Mouse (Mus musculus): Measurements from ENCODE around the gene Pxmp4. TPM values are rescaled to one million over a fixed set of nuclear protein-coding genes. Genes with fewer than 3 reads are reported as not detected.

The Pxmp4 gene
- polyA plus RNA-seq, 1 experiment from 2014 or later: 21.4 TPM

DNA sequence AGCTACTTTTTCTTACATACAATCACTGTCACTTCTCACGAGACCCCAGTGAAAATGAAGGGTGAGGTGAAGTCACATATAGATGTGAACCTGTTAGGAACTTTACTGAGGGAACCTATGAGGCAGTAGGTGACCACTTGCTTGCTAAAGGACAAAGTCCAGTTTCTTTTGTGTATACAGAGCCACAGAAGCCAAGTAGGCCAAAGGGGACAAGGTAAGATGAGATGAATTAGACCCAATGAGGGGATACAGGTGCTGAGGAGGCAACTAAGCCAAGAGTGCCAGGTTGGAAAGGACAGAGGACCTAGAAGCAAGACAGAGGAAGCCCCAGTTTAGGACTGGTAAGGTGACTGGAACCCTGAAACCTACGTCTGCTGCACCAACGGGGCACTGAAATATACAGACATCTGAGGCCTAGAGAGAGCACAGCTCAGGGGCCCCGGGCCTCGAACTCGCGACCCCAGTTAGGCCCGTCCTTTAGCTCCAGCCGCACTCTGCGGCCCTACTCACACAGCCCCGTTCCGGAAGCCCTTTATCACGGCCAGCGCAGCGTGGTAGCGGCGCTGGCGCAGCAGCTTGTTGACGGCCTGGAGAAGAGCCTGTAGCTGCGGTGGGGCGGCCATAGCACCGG, 386 bp downstream of the Pxmp4 start:
- Histone ChIP-seq H3K9me3 (replicated peaks; ENCODE audit: control insufficient read depth, low read length) (no peaks in the 10 kb centered on the region), H3K36me3 (ENCODE audit: control insufficient read depth, insufficient read depth, low read length) (no peaks in the 10 kb centered on the region), H3K9ac (ENCODE audit: low read depth, low read length) (peak overlapping the region; percentile 91), H3K27me3 (ENCODE audit: control insufficient read depth, insufficient read depth, low read length) (no peaks in the 10 kb centered on the region), H3K4me2 (peak overlapping the region; percentile 66), H3K27ac (ENCODE audit: low read depth, low read length) (peak overlapping the region; percentile 65), H3K4me3 (ENCODE audit: low read depth, low read length) (peak overlapping the region; percentile 81), H3K4me1 (ENCODE audit: control insufficient read depth, insufficient read depth, low read length) (no peaks in the 10 kb centered on the region)
- WGBS (ENCODE audit: insufficient replicate concordance): 18% methylated on average over 22 of the region's 22 CpGs
- no peak; the same call in 1 of the 2 replicates for ATAC-seq (replicated peaks; ENCODE audit: insufficient number of reproducible peaks, low FRiP score, low TSS enrichment)

GRCm38 (mm10) chr2:154601324-154601723, 2.2 kb downstream of the Pxmp4 start:
- Histone ChIP-seq H3K4me1 (ENCODE audit: control insufficient read depth, insufficient read depth, low read length) (no peaks in the 10 kb centered on the region), H3K9me3 (replicated peaks; ENCODE audit: control insufficient read depth, low read length) (no peaks in the 10 kb centered on the region), H3K4me3 (ENCODE audit: low read depth, low read length) (no peak overlapping the region), H3K27ac (ENCODE audit: low read depth, low read length) (no peak overlapping the region), H3K9ac (ENCODE audit: low read depth, low read length) (no peak overlapping the region), H3K27me3 (ENCODE audit: control insufficient read depth, insufficient read depth, low read length) (no peaks in the 10 kb centered on the region), H3K36me3 (ENCODE audit: control insufficient read depth, insufficient read depth, low read length) (no peaks in the 10 kb centered on the region), H3K4me2 (no peak overlapping the region)
- WGBS (ENCODE audit: insufficient replicate concordance): 78% methylated on average over 3 of the region's 3 CpGs
- no peak for ATAC-seq (replicated peaks; ENCODE audit: insufficient number of reproducible peaks, low FRiP score, low TSS enrichment)

GRCm38 (mm10) chr2:154600586-154600985, 2.9 kb downstream of the Pxmp4 start:
- Histone ChIP-seq H3K9ac (ENCODE audit: low read depth, low read length) (no peak overlapping the region), H3K9me3 (replicated peaks; ENCODE audit: control insufficient read depth, low read length) (no peaks in the 10 kb centered on the region), H3K4me3 (ENCODE audit: low read depth, low read length) (no peak overlapping the region), H3K27me3 (ENCODE audit: control insufficient read depth, insufficient read depth, low read length) (no peaks in the 10 kb centered on the region), H3K4me2 (no peak overlapping the region), H3K4me1 (ENCODE audit: control insufficient read depth, insufficient read depth, low read length) (no peaks in the 10 kb centered on the region), H3K27ac (ENCODE audit: low read depth, low read length) (no peak overlapping the region), H3K36me3 (ENCODE audit: control insufficient read depth, insufficient read depth, low read length) (no peaks in the 10 kb centered on the region)
- no peak for ATAC-seq (replicated peaks; ENCODE audit: insufficient number of reproducible peaks, low FRiP score, low TSS enrichment)
- WGBS (ENCODE audit: insufficient replicate concordance): 67% methylated on average over 6 of the region's 6 CpGs

DNA sequence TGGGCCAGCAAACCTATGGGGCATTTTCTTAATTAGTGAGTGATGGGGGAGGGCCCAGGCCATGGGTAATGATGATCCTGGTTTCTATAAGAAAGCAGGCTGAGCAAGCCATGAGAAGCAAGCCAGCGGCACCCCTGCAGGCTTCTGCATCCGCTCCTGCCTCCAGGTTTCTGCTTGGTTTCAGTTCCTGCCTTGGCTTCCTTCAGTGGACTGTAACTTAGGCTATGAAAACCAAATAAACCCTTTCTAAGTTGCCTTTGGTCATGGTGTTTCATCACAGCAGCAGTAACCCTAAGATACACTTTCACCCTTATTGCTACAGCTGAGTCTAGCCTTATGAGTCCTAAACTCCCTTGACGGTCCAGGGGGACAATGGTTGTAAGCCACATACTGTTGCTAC, 6.1 kb downstream of the Pxmp4 start:
- no peak overlapping the region for H3K27ac ChIP-seq (ENCODE audit: low read depth, low read length)
- H3K4me2 ChIP-seq: no peak overlapping the region
- H3K27me3 ChIP-seq (ENCODE audit: control insufficient read depth, insufficient read depth, low read length): no peaks in the 10 kb centered on the region
- no peaks in the 10 kb centered on the region for H3K36me3 ChIP-seq (ENCODE audit: control insufficient read depth, insufficient read depth, low read length)
- H3K9ac ChIP-seq (ENCODE audit: low read depth, low read length): no peak overlapping the region
- no peak overlapping the region for H3K4me3 ChIP-seq (ENCODE audit: low read depth, low read length)
- H3K9me3 ChIP-seq (replicated peaks; ENCODE audit: control insufficient read depth, low read length): 0 out of 2 replicates have a peak, but pooled peaks cover 3% of the 10 kb centered on the region
- H3K4me1 ChIP-seq (ENCODE audit: control insufficient read depth, insufficient read depth, low read length): no peaks in the 10 kb centered on the region
- 82% methylated on average over 3 of the region's 3 CpGs for WGBS (ENCODE audit: insufficient replicate concordance)
- no peak for ATAC-seq (replicated peaks; ENCODE audit: insufficient number of reproducible peaks, low FRiP score, low TSS enrichment)

GRCm38 (mm10) chr2:154595775-154596174, 7.7 kb downstream of the Pxmp4 start:
- no peak overlapping the region for H3K4me2 ChIP-seq
- 74% methylated on average over 5 of the region's 5 CpGs for WGBS (ENCODE audit: insufficient replicate concordance)
- no peaks in the 10 kb centered on the region for H3K4me1 ChIP-seq (ENCODE audit: control insufficient read depth, insufficient read depth, low read length)
- no peaks in the 10 kb centered on the region for H3K36me3 ChIP-seq (ENCODE audit: control insufficient read depth, insufficient read depth, low read length)
- no peak for ATAC-seq (replicated peaks; ENCODE audit: insufficient number of reproducible peaks, low FRiP score, low TSS enrichment)
- no peak overlapping the region for H3K4me3 ChIP-seq (ENCODE audit: low read depth, low read length)
- no peak overlapping the region for H3K9ac ChIP-seq (ENCODE audit: low read depth, low read length)
- H3K27ac ChIP-seq (ENCODE audit: low read depth, low read length): no peak overlapping the region
- 0 out of 2 replicates have a peak, but pooled peaks cover 3% of the 10 kb centered on the region for H3K9me3 ChIP-seq (replicated peaks; ENCODE audit: control insufficient read depth, low read length)
- H3K27me3 ChIP-seq (ENCODE audit: control insufficient read depth, insufficient read depth, low read length): no peaks in the 10 kb centered on the region

DNA sequence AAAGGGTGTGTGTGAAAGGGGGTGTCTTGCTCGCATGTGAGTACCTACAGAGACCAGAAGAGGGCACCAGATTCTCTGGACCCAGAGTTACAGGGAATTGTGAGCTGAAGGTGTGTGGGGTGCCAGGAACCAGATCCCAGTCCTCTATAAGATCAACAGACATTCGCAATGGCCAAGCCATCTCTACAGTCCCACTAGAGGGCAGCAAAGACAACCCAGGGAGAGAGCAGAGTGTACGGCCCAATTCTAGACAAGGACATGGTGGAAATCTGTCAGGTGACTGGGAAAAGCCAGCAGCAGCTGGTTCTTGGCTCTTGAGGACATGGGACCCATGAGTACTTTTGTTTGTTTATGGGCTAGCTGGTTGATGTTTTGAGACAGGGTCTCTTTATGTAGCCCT, 10.5 kb downstream of the Pxmp4 start:
- Histone ChIP-seq H3K4me2 (no peak overlapping the region), H3K36me3 (ENCODE audit: control insufficient read depth, insufficient read depth, low read length) (no peaks in the 10 kb centered on the region), H3K27ac (ENCODE audit: low read depth, low read length) (no peak overlapping the region), H3K4me1 (ENCODE audit: control insufficient read depth, insufficient read depth, low read length) (no peaks in the 10 kb centered on the region), H3K9ac (ENCODE audit: low read depth, low read length) (no peak overlapping the region), H3K4me3 (ENCODE audit: low read depth, low read length) (no peak overlapping the region), H3K9me3 (replicated peaks; ENCODE audit: control insufficient read depth, low read length) (0 out of 2 replicates have a peak, but pooled peaks cover 3% of the 10 kb centered on the region), H3K27me3 (ENCODE audit: control insufficient read depth, insufficient read depth, low read length) (no peaks in the 10 kb centered on the region)
- no peak for ATAC-seq (replicated peaks; ENCODE audit: insufficient number of reproducible peaks, low FRiP score, low TSS enrichment)
- WGBS (ENCODE audit: insufficient replicate concordance): 61% methylated on average over 3 of the region's 3 CpGs

DNA sequence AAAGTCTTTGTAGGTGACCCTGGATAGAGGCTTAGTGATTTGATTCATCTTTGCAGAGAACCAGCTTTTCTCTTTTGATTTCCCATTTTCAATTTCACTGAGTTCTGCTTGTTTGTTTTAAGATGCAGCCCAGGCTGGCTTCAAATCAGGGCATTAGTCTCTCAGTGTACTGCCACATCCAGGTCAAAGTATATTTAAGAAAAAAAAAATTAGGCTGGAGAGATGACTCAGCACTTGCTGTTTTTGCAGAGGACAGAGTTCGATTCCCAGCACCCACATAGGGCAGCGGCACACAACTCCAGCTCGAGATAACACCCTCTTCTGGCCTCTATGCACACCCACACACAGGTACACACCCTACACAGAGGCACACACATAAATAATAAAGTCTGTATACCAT, 12.3 kb downstream of the Pxmp4 start:
- H3K9ac ChIP-seq (ENCODE audit: low read depth, low read length): no peak overlapping the region
- 84% methylated on average over 3 of the region's 3 CpGs for WGBS (ENCODE audit: insufficient replicate concordance)
- no peaks in the 10 kb centered on the region for H3K36me3 ChIP-seq (ENCODE audit: control insufficient read depth, insufficient read depth, low read length)
- H3K4me1 ChIP-seq (ENCODE audit: control insufficient read depth, insufficient read depth, low read length): no peaks in the 10 kb centered on the region
- H3K9me3 ChIP-seq (replicated peaks; ENCODE audit: control insufficient read depth, low read length): 0 out of 2 replicates have a peak, but pooled peaks cover 3% of the 10 kb centered on the region
- H3K27me3 ChIP-seq (ENCODE audit: control insufficient read depth, insufficient read depth, low read length): no peaks in the 10 kb centered on the region
- H3K27ac ChIP-seq (ENCODE audit: low read depth, low read length): no peak overlapping the region
- ATAC-seq (replicated peaks; ENCODE audit: insufficient number of reproducible peaks, low FRiP score, low TSS enrichment): no peak
- no peak overlapping the region for H3K4me3 ChIP-seq (ENCODE audit: low read depth, low read length)
- H3K4me2 ChIP-seq: no peak overlapping the region

- Histone ChIP-seq H3K4me3 (ENCODE audit: low read depth, low read length) (no peak overlapping the region), H3K4me1 (ENCODE audit: control insufficient read depth, insufficient read depth, low read length) (peaks cover 3% of the 10 kb centered on the region), H3K9me3 (replicated peaks; ENCODE audit: control insufficient read depth, low read length) (0 out of 2 replicates have a peak, but pooled peaks cover 3% of the 10 kb centered on the region), H3K9ac (ENCODE audit: low read depth, low read length) (no peak overlapping the region), H3K27me3 (ENCODE audit: control insufficient read depth, insufficient read depth, low read length) (0 out of 2 replicates have a peak, but pooled peaks cover 2% of the 10 kb centered on the region), H3K4me2 (no peak overlapping the region), H3K36me3 (ENCODE audit: control insufficient read depth, insufficient read depth, low read length) (no peaks in the 10 kb centered on the region), H3K27ac (ENCODE audit: low read depth, low read length) (no peak overlapping the region)
- WGBS (ENCODE audit: insufficient replicate concordance): 82% methylated on average over 4 of the region's 4 CpGs
- ATAC-seq (replicated peaks; ENCODE audit: insufficient number of reproducible peaks, low FRiP score, low TSS enrichment): no peak
Observed at GRCm38 (mm10) chr2:154589051-154589450, 14.5 kb downstream of the Pxmp4 start.

DNA sequence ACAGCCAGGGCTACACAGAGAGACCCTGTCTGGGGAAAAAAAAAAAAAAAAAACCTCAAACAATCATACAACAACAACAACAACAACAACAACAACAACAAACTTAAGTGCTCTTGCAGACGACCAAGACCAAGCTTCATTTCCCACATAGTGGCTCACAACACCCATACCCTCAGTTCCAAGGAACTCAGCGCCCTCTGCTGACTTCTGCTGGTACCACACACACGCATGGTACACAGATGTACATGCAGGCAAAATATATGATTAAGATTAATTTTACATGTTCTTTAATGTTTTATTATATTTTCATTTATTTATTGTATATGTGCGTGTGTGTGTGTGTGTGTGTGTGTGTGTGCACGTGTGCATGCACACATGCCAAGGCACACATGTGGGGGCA, 17.1 kb downstream of the Pxmp4 start:
- no peaks in the 10 kb centered on the region for H3K36me3 ChIP-seq (ENCODE audit: control insufficient read depth, insufficient read depth, low read length)

More for the DNA sequence above, 17.1 kb downstream of the Pxmp4 start:
- no peak overlapping the region for H3K27ac ChIP-seq (ENCODE audit: low read depth, low read length)
- 73% methylated on average over 5 of the region's 5 CpGs for WGBS (ENCODE audit: insufficient replicate concordance)
- H3K27me3 ChIP-seq (ENCODE audit: control insufficient read depth, insufficient read depth, low read length): 0 out of 2 replicates have a peak, but pooled peaks cover 2% of the 10 kb centered on the region
- H3K9ac ChIP-seq (ENCODE audit: low read depth, low read length): no peak overlapping the region
- no peaks in the 10 kb centered on the region for H3K9me3 ChIP-seq (replicated peaks; ENCODE audit: control insufficient read depth, low read length)
- H3K4me2 ChIP-seq: no peak overlapping the region
- no peak overlapping the region for H3K4me3 ChIP-seq (ENCODE audit: low read depth, low read length)
- no peak for ATAC-seq (replicated peaks; ENCODE audit: insufficient number of reproducible peaks, low FRiP score, low TSS enrichment)
- H3K4me1 ChIP-seq (ENCODE audit: control insufficient read depth, insufficient read depth, low read length): peaks cover 6% of the 10 kb centered on the region

All from heart, embryonic 11.5 days (tissue).